13 mouse cellular contexts compared by ENCODE assay signal in the genomic region with DNA sequence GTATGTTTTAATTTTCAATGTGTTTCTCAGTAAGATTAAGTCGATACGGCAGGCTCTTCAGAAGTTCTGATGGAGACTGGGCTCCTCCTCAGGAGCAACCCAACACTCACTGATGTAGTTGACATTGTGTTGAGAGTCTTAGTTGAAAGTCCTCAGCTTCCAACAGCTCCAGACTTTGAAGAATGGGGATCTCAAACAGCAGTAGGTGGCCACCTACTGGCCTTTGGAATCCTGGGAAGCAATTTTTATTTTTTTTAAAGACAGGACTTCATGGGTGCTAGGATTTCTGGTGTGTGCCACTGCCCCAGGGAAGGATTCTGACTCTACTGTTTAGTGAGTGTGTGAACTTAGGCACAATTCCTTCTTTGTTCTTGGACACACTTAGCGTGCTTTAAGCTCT.
"Had no signal": no experiment of that assay in that cellular context is flagged by ENCODE, and none has a peak within 500 bp of the region (broad histone marks: within the 10 kb centered on the region; RNA-seq: fewer than 3 reads in every experiment).

No protein-coding gene starts in this region.

- H3K36me3 ChIP-seq: intestine, embryonic 15.5 days; kidney, embryonic 15.5 days; limb, embryonic 10.5 days; liver, embryonic 13.5 days; midbrain, embryonic 13.5 days had no signal

- H3K4me2 ChIP-seq: intestine, embryonic 15.5 days; kidney, embryonic 15.5 days; liver, embryonic 13.5 days; midbrain, embryonic 13.5 days had no signal

- DNase-seq: kidney, adult 18-20 months; kidney, postnatal 25 days; liver, embryonic 13.5 days; liver, postnatal 0 days; lung, postnatal 36 days; right cerebral cortex, postnatal 4 days; spleen, adult 18-20 months; thymus, postnatal 36 days had no signal

- H3K27me3 ChIP-seq: intestine, embryonic 15.5 days; kidney, embryonic 15.5 days; liver, embryonic 13.5 days; midbrain, embryonic 13.5 days had no signal

- H3K4me1 ChIP-seq: intestine, embryonic 15.5 days; kidney, embryonic 15.5 days; limb, embryonic 10.5 days; liver, embryonic 13.5 days; midbrain, embryonic 13.5 days had no signal

- H3K9ac ChIP-seq: intestine, embryonic 15.5 days; kidney, embryonic 15.5 days; liver, embryonic 13.5 days; liver, postnatal 0 days; midbrain, embryonic 13.5 days had no signal

- ATAC-seq: intestine, embryonic 15.5 days; liver, postnatal 0 days; lung, postnatal 0 days; midbrain, embryonic 13.5 days had no signal

- H3K27ac ChIP-seq: intestine, embryonic 15.5 days; kidney, embryonic 15.5 days; limb, embryonic 10.5 days; liver, embryonic 13.5 days; midbrain, embryonic 13.5 days had no signal

- H3K4me3 ChIP-seq: intestine, embryonic 15.5 days; kidney, embryonic 15.5 days; limb, embryonic 10.5 days; liver, embryonic 13.5 days; midbrain, embryonic 13.5 days had no signal

- H3K9me3 ChIP-seq: intestine, embryonic 15.5 days; kidney, embryonic 15.5 days; limb, embryonic 10.5 days; liver, embryonic 13.5 days; midbrain, embryonic 13.5 days had no signal
